Mouse (Mus musculus) stomach, postnatal 0 days (tissue): ENCODE data around the gene Epm2aip1.

Experiments
- CTCF ChIP-seq: IDR thresholded peaks from 2 replicates; pipeline ENCODE4 v1.5.1; 2016; ENCODE audit warnings: antibody characterized with exemption, low read depth, mild to moderate bottlenecking, moderate library complexity
- EP300 ChIP-seq: optimal IDR thresholded peaks from 2 replicates; pipeline ENCODE3; 2016; ENCODE audit warnings: antibody characterized with exemption

DNA sequence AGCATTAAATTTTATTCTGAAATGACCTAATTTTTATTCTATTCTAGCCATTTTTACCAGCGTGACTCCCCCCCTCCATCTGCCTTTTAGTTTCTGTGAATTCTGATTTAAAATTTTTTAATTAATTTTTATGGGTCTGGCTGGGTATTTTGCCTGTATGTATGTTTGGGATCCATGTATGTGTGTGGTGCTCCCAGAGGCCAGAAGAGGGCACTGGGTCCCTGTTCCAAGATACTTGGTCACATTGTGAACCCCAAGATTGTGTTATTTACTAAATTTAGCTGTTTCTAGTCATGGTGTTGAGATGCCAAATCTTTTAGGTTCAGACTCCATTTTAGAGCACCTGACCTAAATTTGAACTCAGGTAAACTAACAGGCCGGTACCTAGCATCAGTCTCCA is 14.7 kb downstream of the Epm2aip1 start:
- peak; percentile 31 for TF ChIP-seq CTCF
- no peak for TF ChIP-seq EP300
